Mouse (Mus musculus): ENCODE measurements around the gene Zpld1.

Zpld1 gene

GRCm38 (mm10) chr16:55297886-55298285 is at the start of gene Zpld1:
Gene Zpld1 (minus strand): TSS chr16:55297986.
- DNase-seq, result no peak

DNA sequence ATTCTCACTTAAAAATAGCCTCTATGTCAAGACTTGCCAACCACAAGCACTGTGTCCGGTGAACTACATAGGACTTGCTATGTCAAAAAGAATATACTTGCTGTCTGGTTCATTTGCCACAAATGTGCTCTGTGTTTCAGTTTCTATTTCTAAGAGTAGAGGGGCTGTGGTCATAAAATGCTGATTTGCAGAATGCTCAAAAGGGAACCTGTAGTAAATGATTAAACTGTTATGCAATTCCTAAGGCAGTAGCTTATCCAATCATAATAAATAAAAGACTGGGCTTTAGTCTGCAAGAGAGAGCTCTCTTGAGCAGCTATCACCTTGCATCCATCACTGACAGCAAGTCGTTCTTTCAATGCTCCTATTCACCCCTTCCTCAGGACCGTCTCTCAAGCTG is 47.9 kb upstream of the Zpld1 start:
- DNase-seq, result no peak

GRCm38 (mm10) chr16:55321542-55322514 is 24.0 kb upstream of the Zpld1 start:
- peak; percentile 45 for DNase-seq

DNA sequence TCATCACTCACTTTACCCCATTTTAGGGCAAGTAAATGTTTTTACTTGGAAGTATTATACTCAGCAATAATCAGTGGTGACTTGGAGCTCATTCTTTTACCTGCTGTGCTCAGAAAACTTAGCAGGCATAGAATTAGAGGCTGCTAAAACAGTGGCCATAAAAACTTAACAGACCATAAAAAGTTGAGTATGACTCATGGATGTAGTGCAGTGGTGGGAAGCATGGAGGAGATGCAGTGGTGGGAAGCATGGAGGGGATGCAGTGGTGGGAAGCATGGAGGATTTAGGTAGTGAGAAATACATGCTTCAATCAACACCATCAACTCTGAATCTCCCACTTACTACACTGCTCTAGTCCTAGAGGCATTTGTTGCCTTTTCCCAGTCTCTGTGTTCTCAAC is 19.2 kb upstream of the Zpld1 start:
- no peak for DNase-seq

DNA sequence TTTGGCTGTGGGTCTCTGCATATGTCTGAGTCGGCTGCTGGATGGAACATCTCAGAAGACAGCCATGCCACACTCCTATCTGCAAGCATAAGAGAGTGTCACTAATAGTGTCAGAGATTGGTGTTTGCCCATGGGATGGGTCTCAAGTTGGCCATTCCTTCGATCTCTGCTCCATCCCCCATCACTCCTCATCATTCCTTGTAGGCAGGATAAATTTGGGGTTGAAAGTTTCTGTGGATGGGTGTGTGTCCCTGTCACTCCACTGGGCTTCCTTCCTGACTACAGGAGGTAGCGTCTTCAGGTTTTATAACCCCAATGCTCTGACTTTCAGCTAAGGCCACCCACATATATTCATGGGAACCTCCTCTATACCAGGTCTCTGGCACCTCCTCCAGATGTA is 14.3 kb upstream of the Zpld1 start:
- no peak for DNase-seq

- no peak for DNase-seq
Measured at GRCm38 (mm10) chr16:55282696-55283095, 15.1 kb downstream of the Zpld1 start.

- DNase-seq, result peak; percentile 37
Measured at GRCm38 (mm10) chr16:55277447-55277846, 20.3 kb downstream of the Zpld1 start.

DNA sequence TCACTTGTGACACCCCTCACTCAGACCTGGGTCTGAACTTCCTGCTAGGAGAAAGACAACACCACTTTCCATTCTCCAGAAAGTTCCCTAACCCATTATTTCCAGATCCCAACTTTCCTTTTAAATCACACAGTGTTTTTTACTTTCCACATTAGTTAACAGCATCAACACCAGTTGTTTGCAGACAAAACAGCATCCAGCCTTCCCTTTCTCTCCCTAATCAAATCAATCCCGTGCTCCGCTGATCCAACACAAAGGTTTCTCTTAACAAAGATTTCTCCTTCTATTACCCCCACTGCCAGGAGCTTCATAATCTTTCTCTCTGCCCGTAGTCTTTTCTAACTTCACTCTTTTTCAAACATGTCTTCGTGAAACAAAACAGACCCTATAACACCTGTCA is 32.5 kb downstream of the Zpld1 start:
- DNase-seq, result no peak

DNA sequence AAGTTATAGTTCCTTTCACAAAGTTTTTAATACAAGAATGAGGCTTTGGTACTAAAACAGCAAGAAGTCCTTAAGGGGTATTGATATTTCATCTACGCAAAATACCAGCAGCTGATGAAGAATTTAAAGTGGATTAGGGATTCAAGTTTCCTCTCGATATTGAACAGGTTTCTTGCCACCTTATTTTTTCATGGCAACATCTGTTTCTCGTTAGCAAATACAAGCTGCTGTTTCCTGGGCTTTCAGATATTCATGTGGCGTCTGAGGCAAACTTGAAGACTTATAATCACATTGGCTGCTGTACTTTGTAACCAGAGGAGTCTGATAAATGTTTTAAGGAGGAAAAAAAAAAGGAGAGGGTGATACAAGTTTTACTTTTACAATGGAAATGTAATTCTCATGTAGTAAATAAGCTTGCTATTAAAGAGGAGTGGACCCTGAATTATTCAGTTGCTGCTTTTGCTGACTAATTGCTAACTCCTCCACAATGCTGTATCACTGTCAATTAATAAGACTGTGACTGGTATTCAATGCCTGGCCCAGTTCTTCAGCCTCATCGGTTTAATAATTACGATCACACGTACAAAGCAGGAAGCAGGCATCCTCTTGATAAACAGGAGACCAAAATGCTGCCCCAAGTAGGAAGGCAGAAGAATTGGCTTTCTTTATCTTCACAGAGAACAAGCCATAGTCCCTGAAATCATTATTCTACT is 36.8 kb downstream of the Zpld1 start:
- DNase-seq, result no peak

- DNase-seq, result no peak
Measured at GRCm38 (mm10) chr16:55259719-55260118, 38.1 kb downstream of the Zpld1 start.

DNA sequence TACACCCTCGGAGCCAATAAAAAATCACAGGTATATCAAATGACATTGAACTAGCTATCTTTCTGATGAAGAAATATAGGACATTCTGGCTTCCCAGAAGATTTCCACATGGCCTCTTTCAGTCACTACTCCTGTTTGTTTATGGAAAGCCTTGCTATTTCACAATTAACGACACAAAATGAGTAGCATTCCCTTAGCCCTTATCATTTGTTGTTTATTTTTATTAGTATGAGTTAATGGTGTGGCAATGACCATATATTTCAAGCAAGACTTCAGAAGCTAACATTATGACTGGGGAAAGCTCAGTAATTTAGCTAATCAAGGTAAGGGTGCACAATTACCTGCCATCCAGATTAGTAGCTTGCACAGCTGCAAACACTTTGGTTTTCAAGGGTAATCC is 56.8 kb downstream of the Zpld1 start:
- no peak for DNase-seq

DNA sequence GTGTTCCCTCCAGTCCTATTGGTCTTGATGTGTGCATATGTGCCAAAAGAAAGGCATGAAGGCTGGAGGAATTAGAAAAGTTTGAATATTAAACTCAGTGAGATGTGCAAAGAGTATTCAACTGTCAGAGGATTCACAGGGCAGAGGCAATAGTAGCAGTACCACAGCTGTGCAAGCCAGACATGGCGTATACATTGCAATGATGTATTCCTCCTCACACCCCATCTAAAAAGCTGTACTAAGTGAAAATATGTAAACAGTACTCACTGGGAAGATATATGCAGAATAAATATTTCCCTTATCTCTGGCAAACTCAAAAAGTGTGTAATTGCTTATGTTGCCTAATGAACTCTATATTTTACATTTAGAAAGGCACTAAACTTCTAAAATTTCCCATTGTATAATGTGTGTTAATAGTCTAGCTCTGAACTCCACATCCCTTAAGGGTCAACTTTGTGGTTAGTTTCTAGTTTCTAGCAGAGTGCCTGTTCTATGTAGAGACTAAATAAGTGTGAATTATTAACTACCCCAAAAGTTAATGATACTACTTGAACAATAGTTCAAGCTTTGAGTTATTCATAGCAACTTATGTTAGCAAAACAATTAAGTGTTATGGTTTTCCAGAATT is 68.7 kb downstream of the Zpld1 start:
- no peak for DNase-seq

DNA sequence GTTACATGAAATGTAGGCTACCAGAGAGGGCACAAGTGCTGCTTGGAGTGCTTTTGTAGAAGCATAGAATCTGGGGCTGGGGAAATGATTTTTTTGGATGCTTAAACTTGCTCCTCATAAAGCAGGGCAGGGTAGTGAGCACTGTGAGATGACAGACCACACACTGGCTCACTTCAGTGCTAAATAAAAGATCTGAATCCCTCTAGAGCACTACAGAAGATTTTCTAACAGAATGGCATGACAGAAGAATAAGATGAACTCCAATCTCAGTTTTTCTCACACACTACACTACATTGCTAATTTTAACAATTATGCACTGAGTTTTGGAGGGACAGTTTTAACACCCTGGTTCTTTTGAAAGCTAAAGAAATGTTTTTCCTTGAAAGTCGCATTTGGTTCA is 93.8 kb downstream of the Zpld1 start:
- no peak for DNase-seq

- no peak for DNase-seq
Measured at GRCm38 (mm10) chr16:55190397-55190796, 107.4 kb downstream of the Zpld1 start.

- no peak for DNase-seq
Measured at GRCm38 (mm10) chr16:55185370-55185769, 112.4 kb downstream of the Zpld1 start.
